In genomic region chr9:28177052-28177451, GRCm38 (mm10) we compare ENCODE assay signal across 20 mouse cellular contexts.
DNase-seq lines count a peak whose midpoint lies in the region; ATAC-seq lines count a peak whose summit lies in the region.
"Had no signal": no experiment of that assay in that cellular context is flagged by ENCODE, and none has a peak within 500 bp of the region (broad histone marks: within the 10 kb centered on the region; RNA-seq: fewer than 3 reads in every experiment).

No protein-coding gene starts in this region.

- ATAC-seq in frontal cortex, adult (ENCODE audit: low TSS enrichment) = peak; percentile 75
- ATAC-seq: activated CD4-positive, CD25-positive, alpha-beta regulatory T cell, adult 4 months; CD4-positive, CD25-positive, alpha-beta regulatory T cell, adult 4 months; Patski had no signal

- no peak for DNase-seq in frontal cortex, postnatal 25 days (ENCODE audit: low spot score in 2 of 2)
- DNase-seq in left cerebral cortex, adult 11 months (ENCODE audit: low spot score) = peak; percentile 14
- no peak for DNase-seq in left cerebral cortex, adult 18-20 months (ENCODE audit: low spot score in 2 of 2)
- DNase-seq in brain, adult 2 months (ENCODE audit: low read depth, low spot score) = peak; percentile 71
- DNase-seq in lung, postnatal 25 days (ENCODE audit: low spot score) = no peak
- DNase-seq: adrenal gland, adult 2 months; adrenal gland, adult 8-10 months; adrenal gland, postnatal 10 days; adrenal gland, postnatal 14 days; adrenal gland, postnatal 25 days; adrenal gland, postnatal 36 days; B cell, adult 2 months; cerebellum, adult 11 months; cerebellum, adult 11-12 months; cerebellum, adult 18-20 months; cerebellum, adult 2 months had no signal

Comparison
In these comparisons a context has a peak if more than half of its experiments do, and no peak if none do; other contexts are left out.
1. DNase-seq: peak in left cerebral cortex, adult 11 months (single experiment) and brain, adult 2 months (single experiment); none in frontal cortex, postnatal 25 days (0 of 2), left cerebral cortex, adult 18-20 months (0 of 2) and lung, postnatal 25 days (single experiment).